Mouse (Mus musculus) bone marrow, adult 2 months (tissue): ENCODE measurements around the gene 1700019D03Rik.

ENCODE experiments used
- CTCF ChIP-seq: fragments of 200-500 bp; IDR thresholded peaks from 2 replicates; pipeline ENCODE4 v1.5.1; 2011; ENCODE audit warnings: low read length, control low read depth; ENCODE audit not compliant: control insufficient read depth, insufficient read depth
- POLR2A ChIP-seq: fragments of 200-500 bp; IDR thresholded peaks from 2 replicates; pipeline ENCODE4 v1.6.1; 2011; ENCODE audit warnings: low read depth, mild to moderate bottlenecking, control low read depth, low read length, borderline replicate concordance; ENCODE audit not compliant: control insufficient read depth

GRCm38 (mm10) chr1:53060499-53060898 lies 40.5 kb upstream of the 1700019D03Rik start:
- TF ChIP-seq POLR2A: no peak
- TF ChIP-seq CTCF: no peak
